Mouse (Mus musculus) adrenal gland, postnatal 36 days (tissue): Measurements from ENCODE around the gene St3gal5. TPM values are rescaled to one million over a fixed set of nuclear protein-coding genes. Genes with fewer than 3 reads are reported as not detected.
A peak's percentile ranks its signal among the peaks of the same experiment; 100 is the strongest.

Source experiments
- DNase-seq, 2 experiments: peaks; one replicate each; pipeline ENCODE4 v3.0.0; 2021; ENCODE audit warnings: mixed read lengths in 1 of 2
- total RNA-seq, 2 experiments: library from RNA; stranded (reverse); gene quantifications; 2 replicates each; pipeline ENCODE4 v1.2.3; 2021

St3gal5 gene
- total RNA-seq, 2 experiments from 2014 or later: 109 to 295 TPM

- no peak for DNase-seq
Measured at GRCm38 (mm10) chr6:72096669-72097068, 723 bp upstream of the St3gal5 start.

- peak; percentile 52 to 67 for DNase-seq
Measured at GRCm38 (mm10) chr6:72098021-72098655, 746 bp downstream of the St3gal5 start.

GRCm38 (mm10) chr6:72098691-72099090 is 1.3 kb downstream of the St3gal5 start:
- DNase-seq: peak in 1 of 2 experiments; percentile 39

- DNase-seq: no peak
Measured at GRCm38 (mm10) chr6:72099281-72099680, 1.9 kb downstream of the St3gal5 start.

- DNase-seq: no peak
Measured at GRCm38 (mm10) chr6:72100171-72100570, 2.8 kb downstream of the St3gal5 start.

GRCm38 (mm10) chr6:72100939-72101338 is 3.5 kb downstream of the St3gal5 start:
- DNase-seq: no peak

GRCm38 (mm10) chr6:72101386-72101785 is 4.0 kb downstream of the St3gal5 start:
- DNase-seq: no peak

- no peak for DNase-seq
Measured at GRCm38 (mm10) chr6:72102066-72102465, 4.7 kb downstream of the St3gal5 start.

GRCm38 (mm10) chr6:72104534-72104933 is 7.1 kb downstream of the St3gal5 start:
- no peak for DNase-seq

- DNase-seq: no peak
Measured at GRCm38 (mm10) chr6:72108941-72109892, 11.8 kb downstream of the St3gal5 start.

GRCm38 (mm10) chr6:72110577-72110976 is 13.2 kb downstream of the St3gal5 start:
- DNase-seq: no peak

- no peak for DNase-seq
Measured at GRCm38 (mm10) chr6:72112575-72112974, 15.2 kb downstream of the St3gal5 start.

- no peak for DNase-seq
Measured at GRCm38 (mm10) chr6:72113093-72113702, 15.8 kb downstream of the St3gal5 start.

- no peak for DNase-seq
Measured at GRCm38 (mm10) chr6:72114902-72115301, 17.5 kb downstream of the St3gal5 start.

- no peak for DNase-seq
Measured at GRCm38 (mm10) chr6:72117322-72117968, 20.1 kb downstream of the St3gal5 start.

- no peak for DNase-seq
Measured at GRCm38 (mm10) chr6:72119870-72120269, 22.5 kb downstream of the St3gal5 start.

- no peak for DNase-seq
Measured at GRCm38 (mm10) chr6:72121301-72121700, 23.9 kb downstream of the St3gal5 start.

- DNase-seq: no peak
Measured at GRCm38 (mm10) chr6:72122515-72122914, 25.1 kb downstream of the St3gal5 start.

GRCm38 (mm10) chr6:72124315-72125103 is 27.1 kb downstream of the St3gal5 start:
- no peak for DNase-seq

- no peak for DNase-seq
Measured at GRCm38 (mm10) chr6:72126128-72126917, 28.9 kb downstream of the St3gal5 start.

- DNase-seq: no peak
Measured at GRCm38 (mm10) chr6:72130056-72130455, 32.7 kb downstream of the St3gal5 start.
